Mouse (Mus musculus) MN1 (cell line): ENCODE data around the gene Hdac7.

Experiments
- DNase-seq: peaks from one replicate; pipeline ENCODE4 v3.0.0-alpha.2; 2016; ENCODE audit warnings: low spot score

Hdac7 gene

GRCm38 (mm10) chr15:97831987-97832640 is 12.2 kb downstream of the Hdac7 start:
- DNase-seq: peak; percentile 44

- peak; percentile 78 for DNase-seq
Measured at GRCm38 (mm10) chr15:97831242-97831986, 12.9 kb downstream of the Hdac7 start.

- peak; percentile 66 for DNase-seq
Measured at GRCm38 (mm10) chr15:97830788-97831241, 13.5 kb downstream of the Hdac7 start.

- no peak for DNase-seq
Measured at GRCm38 (mm10) chr15:97830253-97830787, 14.0 kb downstream of the Hdac7 start.

- no peak for DNase-seq
Measured at GRCm38 (mm10) chr15:97829432-97829831, 14.9 kb downstream of the Hdac7 start.

GRCm38 (mm10) chr15:97828901-97829338 is 15.4 kb downstream of the Hdac7 start:
- peak; percentile 32 for DNase-seq

- peak; percentile 72 for DNase-seq
Measured at GRCm38 (mm10) chr15:97828221-97828842, 16.0 kb downstream of the Hdac7 start.

- DNase-seq: no peak
Measured at GRCm38 (mm10) chr15:97827401-97827800, 16.9 kb downstream of the Hdac7 start.

- no peak for DNase-seq
Measured at GRCm38 (mm10) chr15:97826588-97827261, 17.6 kb downstream of the Hdac7 start.

GRCm38 (mm10) chr15:97825941-97826587 is 18.2 kb downstream of the Hdac7 start:
- DNase-seq: peak; percentile 72

GRCm38 (mm10) chr15:97825071-97825940 is 19.0 kb downstream of the Hdac7 start:
- peak; percentile 92 for DNase-seq

- no peak for DNase-seq
Measured at GRCm38 (mm10) chr15:97824042-97824441, 20.3 kb downstream of the Hdac7 start.

GRCm38 (mm10) chr15:97823479-97823878 is 20.8 kb downstream of the Hdac7 start:
- no peak for DNase-seq

- DNase-seq: peak; percentile 35
Measured at GRCm38 (mm10) chr15:97822545-97823228, 21.6 kb downstream of the Hdac7 start.

- DNase-seq: no peak
Measured at GRCm38 (mm10) chr15:97821983-97822363, 22.3 kb downstream of the Hdac7 start.

- peak; percentile 42 for DNase-seq
Measured at GRCm38 (mm10) chr15:97821321-97821982, 22.9 kb downstream of the Hdac7 start.

GRCm38 (mm10) chr15:97819937-97820336 is 24.4 kb downstream of the Hdac7 start:
- DNase-seq: no peak

- no peak for DNase-seq
Measured at GRCm38 (mm10) chr15:97816199-97816994, 27.9 kb downstream of the Hdac7 start.

- no peak for DNase-seq
Measured at GRCm38 (mm10) chr15:97815254-97815653, 29.0 kb downstream of the Hdac7 start.
